Mouse (Mus musculus) ES-E14 (cell line): ENCODE measurements around the gene Banf1. TPM values are rescaled to one million over a fixed set of nuclear protein-coding genes. Genes with fewer than 3 reads are reported as not detected.

Experiments used
- DNase-seq: peaks from one replicate; pipeline ENCODE4 v3.0.0-alpha.2; 2013; ENCODE audit warnings: low read depth, low spot score
- H3K27ac ChIP-seq: 2 replicates; pipeline ENCODE4 v1.5.1; 2012; ENCODE audit warnings: low read depth, mild to moderate bottlenecking, low read length, moderate library complexity, mixed read lengths; ENCODE audit not compliant: poor library complexity, insufficient read depth, severe bottlenecking
- H3K36me3 ChIP-seq: 2 replicates; pipeline ENCODE4 v1.6.1; 2012; ENCODE audit warnings: mild to moderate bottlenecking, low read length, moderate library complexity, mixed read lengths; ENCODE audit not compliant: control insufficient read depth, poor library complexity, insufficient read depth, severe bottlenecking
- H3K4me1 ChIP-seq, 2 experiments: fragments of 150-350 bp in 1 of 2; sonication (generic) in 1 of 2; 2 replicates each; pipeline ENCODE4 v1.6.1; 2012; ENCODE audit warnings: low read length in 2 of 2, mild to moderate bottlenecking in 1 of 2, mixed read lengths in 1 of 2; ENCODE audit not compliant: control insufficient read depth in 2 of 2, insufficient read depth in 2 of 2, poor library complexity in 1 of 2
- H3K4me3 ChIP-seq, 2 experiments: fragments of 150-350 bp in 1 of 2; sonication (generic) in 1 of 2; 2 replicates each; pipeline ENCODE4 v1.5.1; 2012; ENCODE audit warnings: low read length in 2 of 2, low read depth in 1 of 2, mild to moderate bottlenecking in 1 of 2, mixed read lengths in 1 of 2; ENCODE audit not compliant: insufficient read depth in 1 of 2, poor library complexity in 1 of 2, severe bottlenecking in 1 of 2
- H3K9ac ChIP-seq: 2 replicates; pipeline ENCODE4 v1.6.1; 2012; ENCODE audit warnings: low read depth, mild to moderate bottlenecking, low read length, mixed read lengths; ENCODE audit not compliant: poor library complexity, insufficient read depth, severe bottlenecking
- H3K9me3 ChIP-seq: fragments of 150-350 bp; sonication (generic); 2 replicates; pipeline ENCODE4 v1.6.1; 2012; ENCODE audit warnings: low read depth, mild to moderate bottlenecking, low read length; ENCODE audit not compliant: control insufficient read depth, insufficient read depth
- CHD2 ChIP-seq: IDR thresholded peaks from 2 replicates; pipeline ENCODE4 v1.6.1; 2014; ENCODE audit warnings: mild to moderate bottlenecking, low read depth, low read length, inconsistent platforms
- HCFC1 ChIP-seq: IDR thresholded peaks from 2 replicates; pipeline ENCODE4 v1.6.1; 2012; ENCODE audit warnings: low read length, inconsistent platforms, borderline replicate concordance; ENCODE audit not compliant: insufficient read depth
- MAFK ChIP-seq: IDR thresholded peaks from 2 replicates; pipeline ENCODE4 v1.6.1; 2014; ENCODE audit warnings: mild to moderate bottlenecking, low read depth, low read length, inconsistent platforms; ENCODE audit not compliant: insufficient read depth
- ZC3H11A ChIP-seq: IDR thresholded peaks from 2 replicates; pipeline ENCODE4 v1.6.1; 2012; ENCODE audit warnings: low read depth, mild to moderate bottlenecking, inconsistent platforms, low read length, borderline replicate concordance
- ZNF384 ChIP-seq: IDR thresholded peaks from 2 replicates; pipeline ENCODE4 v1.6.1; 2012; ENCODE audit warnings: low read depth, low read length, inconsistent platforms
- in situ Hi-C, 2 experiments: fragments of 600-800 bp; cut with MboI; formaldehyde crosslinking; loops; one replicate each; pipeline ENCODE4 v1.15.1; 2025; ENCODE audit warnings: low sequenced_read_pairs in 2 of 2, inconsistent platforms in 1 of 2; ENCODE audit not compliant: unreplicated experiment in 2 of 2
- total RNA-seq: library from RNA; depleted of rRNA; stranded (reverse); fragments of 300-350 nt; gene quantifications from 2 replicates; pipeline ENCODE4 v1.2.3, GENCODE M21; 2012

Banf1 gene
- total RNA-seq, 1 experiment = 213 TPM

- Histone ChIP-seq H3K36me3 (no peaks in the 10 kb centered on the region), H3K4me3 (no peak overlapping the region), H3K4me1 (peaks cover 0 to 2% of the 10 kb centered on the region in 2 experiments; a peak in 2 of 4 replicates), H3K9ac (no peak overlapping the region), H3K9me3 (no peaks in the 10 kb centered on the region), H3K27ac (no peak overlapping the region)
- peak; percentile 81 for DNase-seq
- in situ Hi-C loops = no loop called here
- TF ChIP-seq MAFK (no peak), ZC3H11A (peak; percentile 36; the same call in 1 of the 2 replicates), CHD2 (no peak), ZNF384 (no peak), HCFC1 (no peak)
Observed at GRCm38 (mm10) chr19:5337975-5338374, 29.0 kb downstream of the Banf1 start.

DNA sequence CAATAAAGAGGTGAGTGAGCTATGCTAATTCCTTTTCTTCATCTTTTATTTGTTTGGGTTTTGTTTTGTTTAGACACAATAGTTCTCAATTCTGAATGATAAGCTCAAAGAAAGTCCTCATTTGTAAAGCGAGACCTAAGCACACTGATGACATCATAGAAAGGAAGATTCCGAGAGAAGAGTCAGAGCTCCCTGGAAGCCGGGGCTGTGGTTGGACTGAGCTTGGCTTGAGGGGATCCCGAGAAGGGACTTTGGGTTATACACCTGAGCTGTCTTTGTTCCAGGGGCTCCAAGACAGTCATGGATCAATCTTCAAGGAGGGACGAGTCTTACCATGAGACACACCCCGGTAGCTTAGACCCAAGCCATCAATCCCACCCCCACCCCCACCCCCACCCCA, 31.5 kb downstream of the Banf1 start, which contains the start of gene Catsper1:
Gene Catsper1 (plus strand): TSS at position 301 of the 400 bp plus-strand sequence.
- no peak for DNase-seq
- in situ Hi-C loops = no loop called here
- TF ChIP-seq MAFK (no peak), CHD2 (no peak)
- no peak within 1 kb of the TSS for H3K9ac ChIP-seq
- peaks cover 0 to 2% of the 10 kb centered on the region in 2 experiments; a peak in 2 of 4 replicates for H3K4me1 ChIP-seq
- H3K27ac ChIP-seq = no peak within 1 kb of the TSS
- H3K36me3 ChIP-seq = no peaks in the 10 kb centered on the region
- no peak within 1 kb of the TSS for H3K4me3 ChIP-seq
- no peaks in the 10 kb centered on the region for H3K9me3 ChIP-seq

GRCm38 (mm10) chr19:5334741-5335140, 32.2 kb downstream of the Banf1 start:
- Histone ChIP-seq H3K4me1 (peaks cover 0 to 2% of the 10 kb centered on the region in 2 experiments; a peak in 2 of 4 replicates), H3K36me3 (no peaks in the 10 kb centered on the region), H3K9me3 (no peaks in the 10 kb centered on the region), H3K27ac (no peak overlapping the region), H3K9ac (no peak overlapping the region), H3K4me3 (no peak overlapping the region)
- in situ Hi-C loops = no loop called here
- DNase-seq = no peak
- TF ChIP-seq MAFK = no peak
- TF ChIP-seq ZNF384 = no peak
- no peak for TF ChIP-seq CHD2
- TF ChIP-seq HCFC1 = no peak
- no peak for TF ChIP-seq ZC3H11A

DNA sequence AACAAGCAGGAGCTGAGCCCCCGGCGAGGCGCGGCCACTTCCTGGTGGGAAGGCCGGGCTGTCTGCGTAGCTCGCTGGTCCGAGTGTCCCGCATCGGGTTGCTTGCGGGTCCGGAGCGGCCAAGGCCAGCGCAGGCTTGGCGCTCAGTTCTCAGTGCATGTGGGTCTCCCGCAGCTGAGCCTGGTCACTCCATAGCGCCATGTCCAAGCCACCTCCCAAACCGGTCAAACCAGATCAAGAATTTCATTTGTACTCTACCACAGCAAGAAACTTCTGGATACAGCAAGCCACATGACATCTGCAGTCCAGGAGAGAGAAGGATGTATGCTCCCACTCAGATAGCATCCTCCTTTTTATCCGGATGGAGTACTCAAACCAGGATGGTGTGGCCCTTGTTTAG, 39.0 kb downstream of the Banf1 start:
- Histone ChIP-seq H3K9ac (peak overlapping the region; percentile 23; the same call in 1 of the 2 replicates), H3K27ac (no peak overlapping the region), H3K36me3 (no peaks in the 10 kb centered on the region), H3K9me3 (no peaks in the 10 kb centered on the region), H3K4me3 (peak overlapping the region in 1 of 2 experiments; percentile 30; a peak in 1 of 4 replicates), H3K4me1 (peaks cover 0 to 3% of the 10 kb centered on the region in 2 experiments; a peak in 1 of 4 replicates)
- no peak for DNase-seq
- no peak for TF ChIP-seq ZC3H11A
- no peak for TF ChIP-seq ZNF384
- no peak for TF ChIP-seq CHD2
- TF ChIP-seq HCFC1 = no peak
- no peak for TF ChIP-seq MAFK
- in situ Hi-C loops = no loop called here

DNA sequence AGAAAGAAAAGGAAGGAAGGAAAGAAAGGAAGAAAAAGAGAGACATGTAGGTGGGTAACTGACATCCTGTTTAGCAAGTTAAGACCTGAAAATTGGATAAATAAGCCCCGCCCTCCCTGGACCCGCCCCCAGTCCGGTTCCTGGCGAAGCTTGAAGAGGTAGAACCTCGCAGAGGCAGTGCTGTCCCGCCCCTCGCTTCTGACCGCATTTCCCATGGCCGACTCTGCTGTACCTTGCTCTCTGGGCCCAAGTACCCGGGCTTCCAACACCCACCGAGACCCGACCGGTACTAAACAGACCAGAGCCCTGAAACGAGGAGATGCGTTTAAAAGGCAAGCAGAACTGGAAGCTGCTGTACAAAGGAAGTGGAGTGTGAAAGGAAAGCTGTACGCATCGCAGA, 43.2 kb downstream of the Banf1 start:
- DNase-seq = no peak
- TF ChIP-seq MAFK = no peak
- no peak for TF ChIP-seq HCFC1
- no peak for TF ChIP-seq ZC3H11A
- no peak for TF ChIP-seq CHD2
- TF ChIP-seq ZNF384 = no peak
- Histone ChIP-seq H3K9ac (no peak overlapping the region), H3K27ac (no peak overlapping the region), H3K36me3 (no peaks in the 10 kb centered on the region), H3K4me1 (peaks cover 0 to 3% of the 10 kb centered on the region in 2 experiments; a peak in 1 of 4 replicates), H3K9me3 (no peaks in the 10 kb centered on the region), H3K4me3 (peak overlapping the region in 1 of 2 experiments; percentile 30; a peak in 1 of 4 replicates)
- in situ Hi-C loops = no loop called here
